Mouse (Mus musculus): ENCODE results near the gene Sept9.

DNA sequence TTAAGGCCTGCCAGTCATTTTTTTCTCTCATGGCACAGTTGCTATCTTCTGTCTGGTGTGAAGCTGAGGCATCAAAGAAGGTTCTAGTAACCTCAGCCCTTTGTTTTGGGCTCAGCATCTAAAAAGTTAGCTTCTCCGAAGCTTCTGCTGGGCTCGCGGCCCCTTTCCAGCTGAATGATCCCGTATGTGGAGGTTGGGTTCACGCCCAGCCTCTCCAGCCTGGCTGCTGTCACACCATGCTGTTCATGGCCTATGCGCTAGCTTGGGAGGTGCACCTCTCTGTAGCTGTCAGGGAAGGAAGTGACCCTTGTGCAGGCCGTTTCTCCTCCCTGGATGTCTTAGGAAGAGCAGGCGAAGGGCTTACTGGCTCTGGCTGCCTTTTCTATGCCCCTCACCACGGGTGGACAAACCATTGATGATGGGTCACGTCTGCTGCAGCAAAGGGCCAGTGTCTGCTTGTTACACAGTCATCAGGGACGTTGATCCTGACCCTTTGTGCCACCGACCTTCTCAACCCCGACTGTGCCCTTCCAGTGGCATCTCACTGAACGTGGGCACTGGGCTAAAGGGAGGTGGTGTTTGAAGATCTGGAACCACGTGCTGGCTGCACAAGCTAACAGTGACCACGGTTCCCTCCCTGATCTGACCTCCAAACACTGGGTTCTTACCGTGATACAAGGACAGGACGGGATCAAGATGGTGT lies 50.0 kb downstream of the Sept9 start:
- TF ChIP-seq TCF12 (IDR thresholded peaks at IDR 0.05; ENCODE audit: insufficient read depth, poor library complexity, severe bottlenecking) (no peak), MAX (IDR thresholded peaks at IDR 0.05; ENCODE audit: low read depth) (no peak)
